Mouse (Mus musculus): ENCODE data around the gene Nme9. TPM values are rescaled to one million over a fixed set of nuclear protein-coding genes. Genes with fewer than 3 reads are reported as not detected.

Gene Nme9
- total RNA-seq (2017) = not detected in 2 replicates

DNA sequence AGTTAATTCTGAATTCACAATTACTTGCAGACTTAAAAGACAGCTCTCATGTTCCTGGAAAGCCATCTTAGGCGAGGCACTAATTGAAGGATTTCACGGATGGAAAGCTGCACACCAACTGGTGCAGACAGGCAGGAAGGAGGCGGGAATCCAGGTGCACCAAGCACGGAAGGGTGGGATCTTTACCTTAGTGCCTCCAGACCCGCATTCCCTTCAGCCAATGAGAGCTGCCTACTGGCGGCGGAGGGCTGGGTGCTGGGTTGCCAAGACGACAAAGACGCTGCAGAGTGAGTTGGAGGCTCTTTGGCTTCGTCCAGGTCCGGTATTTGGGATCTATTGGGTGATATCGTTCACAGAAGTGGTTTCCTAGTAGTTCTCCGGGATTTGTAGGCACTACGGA lies at the start of gene Nme9:
TSS of gene Nme9 (plus strand) at position 315 of the 400 bp plus-strand sequence.
- no peak for ATAC-seq (replicated peaks; ENCODE audit: low read depth, poor library complexity, severe bottlenecking)

DNA sequence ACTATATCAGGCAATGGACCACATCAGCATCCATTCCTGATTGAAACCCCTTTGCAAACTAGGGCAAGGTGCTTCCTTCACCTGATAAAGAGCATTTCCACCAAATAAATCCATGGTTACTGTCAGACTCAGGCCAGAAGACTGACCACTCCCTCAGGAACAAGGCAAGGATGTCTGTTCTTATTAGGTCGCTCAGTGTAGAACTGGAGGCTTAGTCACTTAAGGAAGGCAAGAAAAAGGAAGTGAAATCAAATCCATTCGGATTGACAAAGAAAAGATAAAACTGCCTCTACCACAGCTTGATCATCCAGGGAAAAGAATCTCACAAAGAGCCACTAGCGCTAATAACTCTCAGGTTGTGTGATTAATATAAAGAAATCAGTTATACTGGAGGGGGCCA lies 42.0 kb upstream of the Nme9 start:
- ATAC-seq (replicated peaks; ENCODE audit: low read depth, poor library complexity, severe bottlenecking) = no peak

DNA sequence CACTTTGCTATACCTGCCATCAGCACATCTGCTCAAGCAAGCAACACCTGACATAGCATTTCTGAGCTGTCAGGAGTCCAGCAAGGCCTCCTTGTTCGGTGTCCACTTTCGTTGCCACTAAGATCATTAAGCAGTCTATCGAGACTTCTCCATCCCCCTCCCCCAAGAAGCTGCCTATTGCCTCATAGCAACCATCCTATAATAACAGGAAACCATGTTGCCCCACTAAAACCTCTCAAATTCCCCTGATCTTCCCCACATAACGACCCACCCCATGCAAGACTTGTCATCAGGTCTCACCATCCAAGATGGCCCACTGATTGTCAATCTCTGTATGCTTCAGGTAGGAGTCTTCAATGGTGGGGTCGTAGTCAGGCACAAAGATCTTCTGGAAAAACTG lies 40.2 kb upstream of the Nme9 start:
- ATAC-seq (replicated peaks; ENCODE audit: low read depth, poor library complexity, severe bottlenecking) = 0 out of 2 replicates have a peak, but pooled peaks have one; percentile 20

DNA sequence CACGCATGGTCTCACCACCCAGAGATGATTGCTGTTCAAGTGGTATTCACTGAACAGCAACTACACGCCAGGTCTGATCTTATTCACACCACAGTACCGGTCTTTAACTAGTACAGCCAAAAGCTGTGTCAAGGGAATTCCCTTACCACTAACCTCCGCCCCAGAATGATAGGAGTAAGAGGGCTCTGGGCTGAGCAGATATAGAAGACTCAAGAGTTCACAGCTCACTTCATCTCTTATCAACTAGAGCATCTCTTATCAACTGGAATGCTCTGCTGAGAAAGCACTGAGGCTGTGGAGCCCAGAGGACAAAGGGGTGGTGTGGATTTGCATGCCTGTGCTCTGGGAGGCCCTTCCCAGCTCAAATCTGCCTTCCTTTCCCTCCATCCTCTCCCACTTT lies 39.5 kb upstream of the Nme9 start:
- no peak for ATAC-seq (replicated peaks; ENCODE audit: low read depth, poor library complexity, severe bottlenecking)

DNA sequence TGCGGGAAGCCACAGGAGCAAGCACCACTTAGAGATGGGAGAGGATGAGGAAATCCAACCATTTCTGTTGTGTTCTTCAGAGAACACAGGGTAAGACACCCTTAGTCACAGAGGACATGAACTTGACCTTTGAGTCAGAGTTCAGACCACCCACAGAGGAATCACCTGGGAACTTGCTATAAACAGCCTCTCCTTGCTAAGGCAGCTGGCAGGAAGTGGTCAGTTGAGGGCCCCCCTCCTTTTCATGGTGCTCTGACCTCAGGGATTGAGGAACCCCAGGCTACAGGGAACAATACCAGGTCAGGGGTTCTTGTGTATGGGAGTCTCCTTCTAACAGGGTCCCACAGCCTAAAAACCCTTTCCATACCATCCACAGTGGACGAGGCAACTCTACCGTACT lies 34.5 kb upstream of the Nme9 start:
- ATAC-seq (replicated peaks; ENCODE audit: low read depth, poor library complexity, severe bottlenecking) = peak; percentile 51

DNA sequence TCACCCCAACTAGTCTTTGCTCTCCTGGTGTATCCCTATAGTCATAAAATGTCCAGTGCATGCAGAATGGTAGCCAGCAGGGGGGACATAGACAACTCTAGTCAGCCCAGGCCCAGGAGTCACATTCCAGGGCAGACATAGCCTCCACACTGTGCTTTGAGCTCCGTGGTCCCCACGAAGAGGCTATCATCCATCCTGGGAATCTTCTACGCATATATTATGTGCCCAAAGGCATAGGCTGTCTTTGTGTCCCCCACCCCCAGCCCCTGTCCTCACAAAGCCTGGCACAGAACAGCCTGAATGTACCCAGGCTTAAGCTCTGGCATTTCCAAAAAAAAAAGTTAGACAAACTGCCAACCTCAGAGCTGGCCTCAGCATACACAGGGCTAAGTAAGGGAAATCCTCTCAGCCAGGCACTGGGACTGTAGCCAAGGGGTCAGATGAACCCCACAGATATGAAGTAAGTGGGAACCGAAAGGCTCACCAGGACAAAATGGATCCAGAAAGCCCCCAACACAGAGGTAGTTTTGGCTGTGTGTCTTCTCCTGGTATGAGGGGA lies 33.9 kb upstream of the Nme9 start:
- 0 out of 2 replicates have a peak, but pooled peaks have one; percentile 27 for ATAC-seq (replicated peaks; ENCODE audit: low read depth, poor library complexity, severe bottlenecking)

DNA sequence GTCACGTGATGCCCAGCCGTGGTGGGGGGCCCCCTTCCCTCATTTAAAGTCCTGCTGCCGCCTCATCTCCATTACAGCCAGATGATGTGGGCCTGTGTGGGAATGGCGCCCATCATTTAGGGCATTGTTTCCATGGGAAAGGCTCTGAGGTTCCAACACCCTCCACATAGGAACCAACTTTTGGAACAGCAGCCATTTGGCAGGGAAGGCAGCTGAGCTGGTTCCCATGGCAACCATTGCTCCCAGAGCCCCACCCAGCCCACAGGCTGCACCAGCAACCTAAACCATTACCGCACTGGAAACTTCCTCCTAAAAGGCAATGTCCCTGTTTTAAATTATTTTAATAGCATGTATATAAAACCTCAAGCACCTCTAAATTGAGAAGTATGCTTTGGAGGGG lies 32.9 kb upstream of the Nme9 start:
- ATAC-seq (replicated peaks; ENCODE audit: low read depth, poor library complexity, severe bottlenecking) = peak; percentile 30; the same call in 1 of the 2 replicates

DNA sequence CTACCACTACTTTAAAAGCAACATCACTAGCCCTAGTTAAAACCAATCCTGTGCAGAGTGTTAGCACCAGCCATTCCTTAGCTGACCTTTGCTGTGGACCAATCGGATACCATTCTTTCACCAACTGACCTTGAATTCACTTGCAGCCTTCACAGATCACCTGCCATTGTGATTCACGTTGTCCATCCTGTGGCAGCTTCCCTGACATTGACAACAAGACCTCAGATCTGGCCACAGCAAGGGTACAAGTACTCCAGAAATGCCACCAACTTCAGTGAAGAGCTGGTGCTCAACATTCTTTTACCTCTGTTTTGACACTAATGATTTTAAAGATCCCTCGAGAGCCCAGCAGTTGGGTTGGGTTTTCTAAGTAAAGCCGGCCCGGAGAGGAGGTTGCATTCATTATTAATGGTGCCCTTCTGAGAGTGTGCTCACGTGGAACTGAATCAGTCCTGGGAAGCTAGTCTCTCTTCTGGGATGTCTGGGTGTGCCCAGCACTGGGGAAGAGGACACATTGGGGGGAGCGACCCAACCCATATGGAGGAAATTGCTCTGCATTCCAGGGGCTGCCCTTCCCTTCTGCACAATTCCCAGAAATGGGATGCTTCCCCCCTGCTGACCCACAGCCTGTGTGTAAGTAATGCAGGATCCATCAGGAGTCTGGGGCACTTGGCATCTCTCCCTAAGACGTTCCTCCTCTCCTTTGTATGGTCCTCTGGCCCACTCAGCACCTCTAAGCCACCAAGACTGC lies 31.1 kb upstream of the Nme9 start:
- no peak for ATAC-seq (replicated peaks; ENCODE audit: low read depth, poor library complexity, severe bottlenecking)

DNA sequence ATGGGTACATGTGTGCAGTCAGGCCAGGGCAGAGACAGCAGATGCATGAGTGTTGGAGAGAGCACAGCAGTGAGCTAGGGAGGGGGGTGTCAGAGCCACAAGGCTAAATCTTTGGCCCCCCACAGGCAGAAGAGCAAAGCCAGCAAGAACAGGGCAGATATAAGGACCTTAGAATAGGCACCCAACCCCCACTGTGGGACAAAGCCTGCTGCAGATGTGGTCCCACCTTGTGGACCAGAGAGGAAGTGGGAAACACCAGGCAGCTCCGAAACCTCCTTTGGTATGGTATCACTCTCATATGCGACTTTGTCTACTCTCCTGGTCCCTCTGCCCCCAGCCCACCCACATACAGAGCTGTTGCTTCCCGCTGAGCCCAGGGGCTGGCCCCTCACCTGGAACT lies 29.4 kb upstream of the Nme9 start:
- ATAC-seq (replicated peaks; ENCODE audit: low read depth, poor library complexity, severe bottlenecking) = no peak

DNA sequence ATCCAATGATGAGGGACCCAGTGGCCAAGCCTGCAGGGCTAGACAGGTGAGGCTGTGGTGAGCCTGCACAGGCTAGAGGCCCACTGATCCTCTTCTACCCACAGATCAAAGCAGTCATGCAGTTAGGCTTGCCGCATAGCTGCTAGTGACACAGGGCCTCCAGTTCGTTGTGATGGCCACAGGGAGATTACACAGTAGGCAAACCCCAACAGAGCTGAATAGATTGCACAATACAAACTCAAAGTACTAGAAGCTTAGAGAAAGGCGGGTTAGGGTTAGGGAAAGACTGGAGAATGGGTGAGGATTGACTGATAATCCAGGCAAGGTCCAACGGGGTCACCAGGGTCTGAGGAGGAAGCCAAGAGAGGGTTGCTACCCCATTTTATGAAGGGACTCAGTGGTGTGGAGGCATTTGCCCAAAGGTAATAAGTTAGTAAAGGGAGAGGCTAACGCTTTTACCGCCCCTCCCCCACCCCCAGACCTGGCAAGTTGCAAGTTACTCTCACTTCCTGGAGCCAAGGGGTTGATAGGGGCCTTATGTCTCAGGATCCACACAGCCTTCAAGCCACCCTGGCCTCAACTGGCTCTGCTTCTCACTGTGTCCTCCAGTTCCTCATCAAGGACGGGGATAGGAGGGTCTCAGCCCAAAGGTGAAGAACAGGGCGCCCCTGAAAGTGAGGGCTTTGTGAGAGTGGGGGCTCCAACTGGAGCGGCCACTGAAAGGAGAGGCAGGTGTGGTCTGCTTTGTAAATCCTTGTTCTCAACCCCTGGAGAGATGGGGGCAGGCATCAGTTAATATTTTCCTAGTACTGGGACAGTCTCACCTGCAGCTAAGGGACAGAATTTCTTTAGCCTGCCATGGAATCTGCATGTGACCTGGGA lies 27.3 kb upstream of the Nme9 start:
- peak; percentile 79 for ATAC-seq (replicated peaks; ENCODE audit: low read depth, poor library complexity, severe bottlenecking)

DNA sequence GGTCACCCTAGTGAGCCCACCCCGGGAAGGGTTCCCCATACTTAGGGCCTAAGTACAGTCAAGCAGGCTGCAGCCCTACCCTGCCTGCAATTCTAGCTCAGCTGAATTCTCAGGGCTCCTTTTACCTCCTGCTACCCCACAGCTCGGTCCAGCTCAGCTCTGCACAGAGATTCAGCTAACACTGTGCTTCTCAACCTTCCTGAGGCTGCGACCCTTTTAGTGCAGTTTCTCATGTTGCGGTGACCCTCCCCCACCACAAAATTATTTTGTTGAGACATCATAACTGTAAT lies 26.8 kb upstream of the Nme9 start:
- no peak for ATAC-seq (replicated peaks; ENCODE audit: low read depth, poor library complexity, severe bottlenecking)

DNA sequence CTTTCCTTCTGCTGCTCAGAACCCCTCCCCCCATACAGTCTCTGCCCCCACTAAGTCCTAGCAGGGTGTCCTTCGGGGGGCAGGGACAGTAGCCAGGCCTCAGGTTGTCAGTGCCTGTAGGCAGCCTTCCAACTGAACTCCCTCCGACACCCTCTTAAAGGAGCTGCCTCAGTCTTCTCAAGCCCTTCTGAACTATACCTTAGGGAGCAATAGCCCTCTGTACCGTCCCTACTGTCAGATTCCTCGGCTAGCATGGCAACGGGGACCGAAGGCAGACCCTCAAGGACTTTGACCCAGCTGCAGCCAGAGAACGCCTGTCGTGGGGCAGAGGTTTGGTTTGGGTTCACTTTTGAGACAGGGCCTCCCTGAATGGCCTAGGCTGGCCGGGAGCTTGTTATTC lies 26.0 kb upstream of the Nme9 start:
- no peak for ATAC-seq (replicated peaks; ENCODE audit: low read depth, poor library complexity, severe bottlenecking)

DNA sequence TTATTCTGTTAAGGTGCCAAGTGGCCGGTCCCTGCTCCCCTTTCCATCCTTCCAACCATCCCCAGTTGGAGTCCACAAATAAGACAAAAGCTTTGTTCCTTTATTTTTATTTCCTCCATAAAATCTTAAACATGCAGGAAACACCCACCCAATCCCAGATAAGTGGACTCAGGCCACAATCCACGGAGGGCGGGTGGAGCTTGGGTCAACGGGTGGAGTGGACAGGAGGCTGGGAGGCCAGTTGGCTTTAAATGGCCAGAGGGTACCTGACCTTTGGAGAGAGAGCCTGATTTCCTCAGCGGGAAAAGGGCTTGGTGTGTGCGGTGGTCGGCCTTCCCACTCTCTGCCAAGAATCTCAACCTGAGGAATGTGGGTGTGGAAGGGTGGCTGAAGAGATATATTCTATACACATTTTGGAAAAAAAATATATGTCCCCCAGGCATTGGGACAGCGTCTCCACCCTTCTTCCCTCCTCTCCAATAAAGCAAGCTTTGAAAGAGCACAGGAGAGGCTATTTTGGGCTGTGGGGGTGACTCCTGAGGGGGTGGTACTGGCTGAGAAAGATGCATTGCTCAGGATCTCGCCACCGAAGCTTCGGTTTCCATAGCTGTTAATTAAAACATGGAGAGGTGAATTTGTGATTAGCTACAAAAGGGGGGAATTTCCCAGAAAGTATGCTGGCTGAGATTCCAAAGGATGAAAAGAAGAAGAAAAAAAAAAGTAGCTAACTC lies 22.5 kb upstream of the Nme9 start:
- ATAC-seq (replicated peaks; ENCODE audit: low read depth, poor library complexity, severe bottlenecking) = no peak

DNA sequence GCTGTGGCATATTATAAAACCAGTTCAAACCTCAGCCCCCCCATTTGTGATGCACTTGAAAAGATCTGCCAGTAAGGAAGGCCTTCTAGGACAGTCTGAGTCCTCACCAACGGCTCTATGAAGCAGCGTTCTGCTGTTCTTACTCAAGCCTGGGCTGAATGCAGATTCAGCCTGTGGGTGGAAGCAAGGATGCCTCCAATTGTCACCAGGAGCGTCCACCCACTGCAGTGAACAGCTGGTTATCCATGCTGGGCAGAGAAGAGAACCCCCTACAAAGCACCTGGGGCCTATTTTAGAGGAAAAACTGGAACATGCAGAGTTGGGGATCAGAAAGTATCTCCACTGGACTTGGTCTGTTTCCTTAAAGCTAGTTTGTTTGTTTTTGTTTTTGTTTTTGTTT lies 21.4 kb upstream of the Nme9 start:
- no peak for ATAC-seq (replicated peaks; ENCODE audit: low read depth, poor library complexity, severe bottlenecking)

DNA sequence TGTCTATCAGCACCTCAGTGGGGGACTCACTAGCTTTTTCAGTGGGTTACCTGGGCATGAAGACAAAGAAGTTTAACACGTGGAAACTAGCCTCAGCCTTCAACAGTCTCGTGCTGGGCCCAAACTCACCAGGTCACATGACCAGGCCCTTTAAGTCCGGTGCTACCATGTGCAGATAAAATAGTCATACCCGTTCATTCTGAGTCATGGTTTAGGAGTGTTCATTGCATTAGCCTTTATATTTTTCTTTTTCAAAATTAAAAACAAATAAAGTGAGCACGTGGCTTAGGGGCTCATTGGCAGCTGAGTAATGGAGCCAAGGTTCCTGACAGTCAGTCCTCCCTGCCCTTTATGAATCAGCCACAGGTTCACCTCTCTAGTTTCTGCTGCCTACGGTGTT lies 20.5 kb upstream of the Nme9 start:
- no peak for ATAC-seq (replicated peaks; ENCODE audit: low read depth, poor library complexity, severe bottlenecking)

DNA sequence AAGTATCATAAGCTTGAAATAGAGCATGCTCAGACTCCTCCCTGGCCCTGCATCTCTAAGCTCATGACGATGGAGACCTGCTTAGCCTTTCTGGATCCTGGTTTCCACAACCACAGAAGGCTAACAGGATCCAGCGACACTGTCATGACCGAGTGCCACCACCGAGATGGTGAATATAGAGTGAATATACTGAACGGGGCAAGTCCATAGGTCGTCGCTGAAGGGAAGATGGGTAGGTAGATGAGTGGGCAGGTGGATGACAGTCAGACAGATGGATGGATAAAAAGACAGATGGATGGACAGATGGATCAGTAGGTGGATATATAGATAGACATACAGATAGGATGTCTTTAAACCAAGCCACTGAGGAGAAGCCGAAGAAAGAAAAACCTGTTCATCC lies 19.9 kb upstream of the Nme9 start:
- ATAC-seq (replicated peaks; ENCODE audit: low read depth, poor library complexity, severe bottlenecking) = no peak

DNA sequence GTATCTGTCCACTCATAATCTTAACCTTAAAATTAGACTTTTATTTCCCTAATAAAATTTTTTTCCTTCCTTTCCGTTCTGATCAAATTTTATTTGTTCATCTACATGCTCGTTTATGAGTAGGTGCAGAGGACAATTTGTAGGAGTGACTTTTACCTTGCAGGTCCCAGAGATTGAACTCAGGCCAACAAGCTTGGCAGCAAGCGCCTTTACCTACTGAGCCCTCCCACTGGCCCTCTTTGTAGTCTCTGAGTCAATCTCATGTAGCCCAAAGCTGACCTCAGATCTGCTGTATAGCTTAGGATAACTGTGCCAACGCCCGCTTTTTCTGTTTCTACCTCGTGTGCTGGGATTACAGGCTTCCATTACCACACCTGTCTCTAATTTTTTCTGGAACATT lies 19.3 kb upstream of the Nme9 start:
- no peak for ATAC-seq (replicated peaks; ENCODE audit: low read depth, poor library complexity, severe bottlenecking)

DNA sequence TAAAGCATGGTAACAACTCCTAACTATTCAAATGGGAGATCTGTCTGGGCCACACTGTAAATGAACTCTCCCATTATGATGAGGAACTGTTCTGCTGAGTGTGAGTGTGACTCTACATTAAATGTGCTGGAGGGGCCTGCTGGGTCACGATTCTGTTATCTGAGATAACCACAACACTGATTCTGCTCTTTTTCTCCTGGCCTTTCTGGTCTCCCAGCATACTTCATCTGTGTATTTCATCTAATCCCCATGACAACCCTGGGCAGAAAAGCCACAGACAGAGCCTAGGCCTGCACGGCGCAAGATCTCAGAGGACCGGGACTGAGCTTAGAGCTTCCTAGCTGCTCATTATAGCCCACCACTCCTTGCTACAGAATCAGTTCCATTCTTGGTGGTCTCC lies 18.8 kb upstream of the Nme9 start:
- peak; percentile 84 for ATAC-seq (replicated peaks; ENCODE audit: low read depth, poor library complexity, severe bottlenecking)

DNA sequence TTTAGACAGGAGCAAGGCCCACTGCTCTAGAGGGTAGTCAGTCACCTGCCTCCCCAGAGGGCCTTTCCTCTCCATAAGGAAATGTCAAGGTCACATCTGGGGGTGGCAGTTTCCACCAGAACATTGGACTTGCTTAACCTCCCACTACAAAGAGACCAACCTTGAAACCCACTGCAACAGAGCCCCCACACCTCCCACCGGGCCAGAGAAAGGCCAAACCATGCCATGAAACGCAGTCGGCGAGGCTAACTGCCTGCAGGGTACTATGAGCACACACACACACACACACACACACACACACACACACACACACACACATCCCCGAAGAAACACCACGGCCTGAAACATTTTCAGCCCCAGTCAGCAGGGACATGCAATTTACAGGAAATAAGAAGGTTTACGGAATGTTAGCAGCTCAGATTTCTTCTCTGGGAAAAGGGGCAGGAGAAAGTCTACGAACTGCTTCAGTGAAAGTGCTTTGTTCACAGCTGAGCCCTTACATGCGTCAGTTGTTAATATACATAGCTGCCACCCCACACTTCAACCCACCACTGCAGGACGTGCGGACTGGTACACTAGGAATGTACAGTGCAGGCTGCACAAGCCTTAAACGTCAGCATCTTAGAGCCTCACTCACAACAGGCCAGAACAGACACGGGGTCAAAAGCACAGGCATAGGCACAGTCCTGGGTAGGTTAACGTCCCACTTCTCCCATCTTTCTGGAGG lies 16.2 kb upstream of the Nme9 start:
- no peak for ATAC-seq (replicated peaks; ENCODE audit: low read depth, poor library complexity, severe bottlenecking)

DNA sequence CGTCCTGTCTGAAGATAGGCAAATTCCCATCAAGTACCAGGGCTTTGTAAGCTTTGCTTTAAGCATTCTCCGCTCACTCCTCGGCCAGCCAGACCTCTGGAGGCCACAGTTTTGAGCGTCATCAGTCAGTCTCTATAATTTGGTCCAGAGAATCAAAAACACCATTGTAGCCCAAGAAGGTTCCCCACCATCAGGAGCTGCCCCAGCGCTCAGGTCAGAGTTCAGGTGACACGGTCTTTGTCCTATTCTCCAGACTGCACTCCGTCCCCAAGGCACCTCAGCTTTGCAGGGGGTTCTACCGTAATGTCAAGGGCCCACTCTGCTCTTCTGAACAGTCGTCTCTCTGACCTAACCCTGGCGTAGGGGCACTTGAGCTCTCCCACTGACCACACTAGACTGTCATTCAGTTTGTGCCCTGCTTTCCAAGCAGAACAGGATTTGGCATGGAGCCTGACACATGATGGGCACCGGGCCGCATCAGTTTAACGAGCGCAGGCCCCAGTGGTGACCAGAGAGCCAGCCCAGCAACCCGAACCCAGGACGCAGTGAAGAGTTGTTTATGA lies 15.6 kb upstream of the Nme9 start:
- ATAC-seq (replicated peaks; ENCODE audit: low read depth, poor library complexity, severe bottlenecking) = no peak

Data from common myeloid progenitor, adult 5-6 weeks (primary cell).